Mouse (Mus musculus) left cerebral cortex, adult 18-20 months (tissue): ENCODE measurements at regions not wholly inside any gene's neighbourhood (a gene's known extent, or its start where the extent isn't known, plus 50 kb on each side); places are given as distances from the start of the nearest gene placed in this dataset.
A peak's percentile ranks its signal among the peaks of the same experiment; 100 is the strongest.

Experiments used
- DNase-seq, 2 experiments: peaks; one replicate each; pipeline ENCODE4 v3.0.0; 2021 to 2022; ENCODE audit warnings: low spot score in 2 of 2, mixed read lengths in 1 of 2

- DNase-seq: no peak
Observed at GRCm38 (mm10) chr9:34029503-34030169, 456.1 kb upstream of the Kirrel3 start.

DNA sequence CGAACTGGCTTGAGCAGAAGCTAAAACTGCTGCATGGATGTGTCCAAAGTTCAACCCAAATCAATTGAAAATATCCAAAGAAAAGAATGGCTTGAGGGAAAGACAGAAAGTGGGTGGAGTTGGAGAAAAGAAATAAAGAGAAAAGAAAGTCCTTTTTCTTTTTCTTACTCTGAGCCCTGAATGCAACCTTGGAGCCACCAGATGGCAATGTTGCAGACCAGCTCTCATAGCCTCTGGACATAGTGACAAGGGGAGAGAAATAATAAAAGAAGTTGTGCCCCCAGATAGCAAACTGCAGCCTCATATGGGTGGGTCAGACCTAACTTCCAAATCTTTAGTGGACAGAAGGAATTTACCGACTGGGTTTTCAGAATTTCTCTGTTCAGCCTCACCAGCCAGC is 431.3 kb upstream of the Kirrel3 start:
- peak; percentile 5 to 19 for DNase-seq
